Mouse (Mus musculus) layer of hippocampus, postnatal 14 days (tissue): Measurements from ENCODE around the gene Pgs1. TPM values are rescaled to one million over a fixed set of nuclear protein-coding genes. Genes with fewer than 3 reads are reported as not detected.

ENCODE experiments used
- DNase-seq, 2 experiments: peaks; one replicate each; pipeline ENCODE4 v3.0.0; 2021 to 2022; ENCODE audit warnings: low spot score in 2 of 2, mixed read lengths in 1 of 2
- microRNA-seq, 2 experiments: library from miRNA; unstranded; fragments of <30 nt; microRNA quantifications; one replicate each; pipeline ENCODE4 v1.2.0; 2021
- total RNA-seq, 2 experiments: library from RNA; stranded (reverse); gene quantifications; 2 replicates each; pipeline ENCODE4 v1.2.3; 2021

Pgs1 gene
- total RNA-seq, 2 experiments from 2014 or later, result 65.4 to 66.9 TPM

DNA sequence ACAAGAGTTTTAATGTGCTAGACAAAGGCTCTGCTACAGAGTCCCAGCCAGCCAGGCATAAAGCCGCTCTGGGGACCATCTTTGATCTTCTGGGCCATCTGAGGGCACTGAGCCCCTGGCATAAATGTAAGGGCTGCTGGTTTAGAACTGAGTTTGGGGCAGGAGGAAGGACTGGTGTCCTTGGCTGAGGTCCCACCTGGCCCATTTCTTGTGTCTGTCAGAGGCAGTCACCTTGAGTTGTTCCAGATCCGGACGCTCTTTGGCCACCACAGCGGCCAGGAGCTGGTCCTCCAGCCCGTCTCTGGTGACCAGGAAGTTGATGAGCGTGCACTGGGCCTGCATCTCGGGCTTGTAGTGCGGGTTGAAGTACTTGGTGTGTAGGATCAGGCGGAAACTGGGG is 56.7 kb downstream of the Pgs1 start:
- DNase-seq, result no peak

DNA sequence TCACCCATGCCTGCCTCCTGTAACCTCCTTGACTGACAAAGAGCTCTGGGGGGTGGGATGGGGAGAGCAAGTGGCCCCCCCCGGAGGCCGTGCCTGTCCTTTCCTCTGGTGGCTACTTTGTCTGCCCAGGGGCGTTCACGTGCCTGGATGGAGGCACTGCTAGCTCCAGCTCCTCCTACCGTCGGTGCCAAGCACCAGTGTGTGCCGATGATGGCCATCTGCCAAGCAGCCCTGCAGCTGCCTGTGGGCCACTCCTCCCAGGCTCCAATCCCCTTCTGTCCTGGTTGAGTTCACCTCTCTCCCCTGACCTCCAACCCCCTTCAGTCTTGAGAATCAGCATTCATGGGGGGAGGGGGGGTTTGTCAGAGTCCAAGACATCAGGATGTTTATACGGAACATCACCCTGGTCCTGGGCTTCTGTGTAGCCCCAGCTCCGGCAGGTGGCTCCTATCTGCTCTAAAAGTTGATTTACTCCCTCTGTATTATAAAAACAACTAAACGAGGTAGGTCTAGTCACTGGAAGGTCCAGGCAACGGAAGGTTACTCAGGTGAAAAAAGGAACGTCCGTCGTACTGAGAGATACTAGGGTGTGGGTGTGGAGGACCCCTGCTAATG is 57.3 kb downstream of the Pgs1 start:
- peak; percentile 42 to 62 for DNase-seq

DNA sequence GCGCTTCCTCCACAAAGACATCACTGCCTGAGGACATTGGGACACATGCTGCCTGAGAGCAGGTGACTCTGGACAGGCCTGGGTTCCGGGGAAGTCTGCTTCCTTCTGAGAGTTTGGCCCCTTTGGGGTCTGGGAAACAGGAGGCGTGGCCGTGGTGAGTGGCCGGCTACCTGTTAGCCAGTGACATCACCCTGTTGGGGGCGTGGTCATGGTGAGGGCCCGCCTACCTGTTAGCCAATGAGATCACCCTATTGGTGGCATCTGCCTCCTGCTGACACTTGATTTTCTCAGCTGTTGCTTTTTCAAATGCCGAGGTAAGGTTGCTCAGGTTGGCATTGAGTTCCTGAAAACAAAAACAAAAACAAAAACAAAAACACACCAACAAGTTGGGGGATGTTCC is 63.5 kb downstream of the Pgs1 start:
- DNase-seq, result no peak

DNA sequence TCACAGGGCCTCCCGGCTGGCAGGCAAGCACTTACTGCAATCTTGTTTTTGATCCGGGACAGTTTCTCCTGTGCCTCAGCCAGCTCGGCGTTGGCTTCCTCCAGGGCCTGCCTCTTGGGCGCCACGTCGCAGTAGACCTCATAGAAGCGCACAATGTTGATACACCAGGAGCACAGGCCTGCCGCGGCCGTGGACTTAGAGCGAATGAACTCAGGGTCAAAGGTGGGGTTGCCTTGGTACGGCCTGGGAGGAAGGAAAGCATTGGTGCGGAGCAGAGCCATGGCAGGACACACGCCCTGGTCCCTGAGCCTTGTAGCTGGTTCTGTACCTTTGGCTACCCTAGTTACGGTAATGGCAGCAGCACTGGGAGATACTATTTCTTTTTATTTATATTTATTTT is 64.1 kb downstream of the Pgs1 start:
- DNase-seq, result no peak

DNA sequence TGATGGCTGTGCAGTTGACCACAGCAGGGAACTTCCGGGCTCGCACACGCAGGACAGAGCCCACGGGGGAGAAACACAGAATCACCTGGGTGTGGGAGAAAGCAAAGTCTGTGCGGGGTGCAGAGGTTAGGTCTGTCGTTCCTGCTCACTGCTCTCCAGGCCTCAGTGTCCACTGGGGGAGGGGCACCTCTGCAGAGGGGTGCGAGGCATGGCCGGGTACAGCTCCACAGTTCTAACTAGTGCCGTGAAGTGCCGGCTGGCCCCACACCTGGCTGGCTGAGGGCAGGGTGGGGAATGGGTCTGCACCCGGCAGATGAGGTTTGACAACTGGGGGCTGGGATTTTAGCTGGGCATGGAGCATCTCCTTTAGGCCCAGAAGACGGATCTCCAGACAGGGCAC is 72.3 kb downstream of the Pgs1 start:
- no peak for DNase-seq

DNA sequence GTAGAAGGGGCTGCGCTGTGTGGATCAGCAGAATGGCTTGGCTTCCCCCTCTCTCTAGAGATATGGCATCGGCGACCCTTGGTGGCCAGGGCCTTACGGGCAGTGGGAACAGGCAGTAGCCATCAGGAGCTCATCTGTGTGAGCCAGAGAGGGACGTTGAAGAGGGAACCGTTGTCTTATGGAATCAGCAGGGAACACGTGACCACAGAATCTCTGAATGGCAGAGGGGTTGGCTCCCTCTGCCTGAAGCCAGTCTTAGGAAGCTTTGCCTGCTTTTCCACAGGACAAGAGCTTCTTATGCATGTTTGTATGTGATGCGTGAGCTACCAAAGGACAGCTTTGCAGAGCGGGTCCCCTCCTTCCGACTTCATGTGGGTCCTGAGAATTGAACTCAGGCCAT is 72.8 kb downstream of the Pgs1 start:
- no peak for DNase-seq

DNA sequence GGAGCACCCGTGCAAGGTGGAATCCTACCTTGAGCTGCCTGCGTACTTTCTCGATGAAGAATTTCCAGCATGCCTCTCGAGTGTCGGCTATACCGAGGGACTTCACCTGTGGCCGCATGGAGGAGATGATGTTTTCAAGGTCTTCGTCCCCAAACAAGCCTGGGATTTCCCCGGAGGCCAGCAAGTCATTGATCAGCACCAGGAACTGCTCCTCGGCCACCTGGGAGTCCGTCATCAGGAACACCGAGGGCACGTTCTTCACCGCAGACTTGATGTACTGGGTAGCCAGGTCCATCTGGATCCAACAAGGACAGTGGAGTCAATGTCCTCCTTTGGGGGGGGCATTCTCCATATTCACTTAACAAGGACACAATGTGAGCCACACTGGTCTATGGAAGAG is 73.9 kb downstream of the Pgs1 start:
- no peak for DNase-seq

DNA sequence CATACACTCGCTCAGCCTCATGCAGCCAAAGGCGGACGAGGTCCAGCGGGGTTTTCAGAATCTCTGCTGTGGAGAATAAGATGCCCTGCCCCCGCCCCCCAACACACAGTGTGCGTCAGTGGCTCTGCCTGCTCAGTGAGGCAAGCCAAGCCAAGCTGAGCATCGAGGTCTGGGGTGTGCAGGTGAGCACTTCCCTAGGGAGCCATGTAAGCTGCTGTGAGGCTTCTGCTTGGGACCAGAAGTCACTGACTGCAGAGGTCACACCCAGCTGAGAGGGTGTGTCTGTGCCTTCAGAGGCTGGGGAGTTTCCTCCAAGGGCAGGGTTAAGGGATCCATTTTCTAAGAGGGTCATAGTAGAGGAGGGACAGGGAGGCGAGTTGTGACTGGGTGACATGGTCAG is 81.5 kb downstream of the Pgs1 start:
- no peak for DNase-seq

DNA sequence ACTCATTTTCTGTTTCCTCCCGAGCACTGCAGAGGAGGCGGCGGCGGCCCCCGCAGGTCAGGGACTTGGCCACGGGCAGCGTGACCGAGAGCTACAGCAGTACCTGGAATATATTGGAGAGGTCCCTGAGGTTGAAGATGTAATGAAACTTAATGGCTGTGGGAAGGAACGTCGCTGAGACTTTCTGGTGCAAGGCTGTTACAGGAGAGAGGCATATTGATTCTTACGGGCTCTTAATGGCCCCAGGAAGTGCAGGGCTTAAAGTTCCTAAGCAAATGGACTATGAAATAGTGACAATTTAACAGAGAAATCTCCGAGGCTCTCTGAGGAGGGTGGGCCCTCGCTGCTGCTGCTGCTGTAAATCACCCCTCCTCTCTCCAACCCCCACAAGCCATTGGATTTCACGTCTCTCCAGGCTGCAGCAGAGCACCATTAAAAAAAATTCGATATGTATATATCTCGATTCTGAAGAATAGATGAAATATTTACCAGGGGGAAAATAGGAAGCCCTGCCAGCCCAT is 82.8 kb downstream of the Pgs1 start:
- DNase-seq, result no peak

DNA sequence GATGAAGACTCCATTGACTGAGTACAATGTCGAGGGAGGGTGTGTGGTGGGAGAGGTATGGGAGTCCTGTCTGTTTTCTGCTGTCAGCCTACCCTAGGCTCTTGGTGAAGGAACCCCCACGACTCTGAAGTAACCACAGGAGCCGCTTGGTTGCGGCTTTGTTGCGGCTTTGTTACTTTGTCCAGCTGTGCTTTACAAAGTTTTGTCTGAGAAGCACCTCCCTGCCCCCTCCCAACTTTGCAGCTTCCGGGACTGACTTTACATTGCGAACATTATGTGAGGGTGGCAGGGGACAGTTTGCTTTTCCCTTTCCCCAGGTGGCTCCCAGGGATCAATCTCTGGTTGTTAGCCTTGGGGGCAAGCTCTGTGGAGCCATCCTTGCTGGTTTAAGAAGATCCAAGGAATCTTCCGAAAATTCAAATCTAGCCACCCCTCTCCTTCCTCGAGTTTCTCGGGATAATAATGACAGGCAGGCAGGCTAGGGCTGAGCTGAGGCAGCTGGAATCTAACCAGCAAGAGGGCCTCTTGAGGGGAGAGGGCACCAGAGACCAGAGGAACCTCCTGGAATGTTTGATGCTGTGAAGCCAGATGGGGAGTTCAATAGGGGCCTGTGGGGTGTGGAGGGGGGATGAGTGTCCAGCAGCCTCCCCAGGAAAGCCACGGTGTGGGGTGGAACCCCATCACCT is 85.3 kb downstream of the Pgs1 start:
- DNase-seq, result no peak

Small RNA genes lying within 50 kb of the gene (microRNA-seq; reads per million reads assigned to microRNA genes)
- gene Mir6933, result 0.68 to 0.85 reads per million in 2 experiments

Other genes with a start within 250 kb of the Pgs1 start
- 1 to 10 TPM in 1 of 2 experiments, under 1 TPM in 1; 0.88 to 1.6 TPM for gene Tmc8, start 204.2 kb upstream of the Pgs1 start, total RNA-seq
- 1 to 10 TPM; 4.9 to 6.3 TPM for gene Tmc6, start 204.1 kb upstream of the Pgs1 start, total RNA-seq
- gene 6030468B19Rik, start 188.6 kb upstream of the Pgs1 start, total RNA-seq, result under 1 TPM in 1 of 2 experiments, not detected in 1; 0.51 TPM
- gene Gm20708, start 176.6 kb upstream of the Pgs1 start, total RNA-seq, result 1 to 10 TPM; 2.8 to 3.2 TPM
- 10 to 100 TPM; 15.2 to 15.4 TPM for gene Syngr2, start 176.6 kb upstream of the Pgs1 start, total RNA-seq
- 1 to 10 TPM; 4.2 to 4.5 TPM for gene Afmid, start 160.4 kb upstream of the Pgs1 start, total RNA-seq
- gene Tk1, start 160.2 kb upstream of the Pgs1 start, total RNA-seq, result 1 to 10 TPM; 1.6 to 3.3 TPM
- 1 to 10 TPM; 2.1 to 3.4 TPM for gene Birc5, start 137.0 kb upstream of the Pgs1 start, total RNA-seq
- gene Tmem235, start 125.5 kb upstream of the Pgs1 start, total RNA-seq, result not detected
- gene Tha1, start 112.8 kb upstream of the Pgs1 start, total RNA-seq, result 1 to 10 TPM; 3.1 to 3.5 TPM
- gene Socs3, start 16.2 kb upstream of the Pgs1 start, total RNA-seq, result 1 to 10 TPM; 2.1 to 3.2 TPM
- under 1 TPM; 0.05 to 0.36 TPM for gene Dnah17, start 144.3 kb downstream of the Pgs1 start, total RNA-seq